Mouse (Mus musculus) neutrophil, adult 5-6 weeks (primary cell): ENCODE data around the gene Lsm14a. TPM values are rescaled to one million over a fixed set of nuclear protein-coding genes. Genes with fewer than 3 reads are reported as not detected.
"Not testable (repeated sequence)": the region's sequence is repeated elsewhere in the genome, so short reads cannot be mapped to it uniquely, and the experiment has no call there.

Experiments
- ATAC-seq: fragments of 151-379, 151-347 bp; 2 replicates; pipeline ENCODE4 v1.8.0; 2017; ENCODE audit warnings: mild to moderate bottlenecking, moderate TSS enrichment; ENCODE audit not compliant: insufficient number of reproducible peaks, poor library complexity, low FRiP score, severe bottlenecking; ENCODE audit errors: extremely low read depth
- total RNA-seq: library from RNA; stranded (forward); fragments of 200-1000 nt; gene quantifications from 2 replicates; pipeline ENCODE4 v1.2.3, GENCODE M21; 2017

The Lsm14a gene
- total RNA-seq, 1 experiment from 2014 or later, result 118 TPM

DNA sequence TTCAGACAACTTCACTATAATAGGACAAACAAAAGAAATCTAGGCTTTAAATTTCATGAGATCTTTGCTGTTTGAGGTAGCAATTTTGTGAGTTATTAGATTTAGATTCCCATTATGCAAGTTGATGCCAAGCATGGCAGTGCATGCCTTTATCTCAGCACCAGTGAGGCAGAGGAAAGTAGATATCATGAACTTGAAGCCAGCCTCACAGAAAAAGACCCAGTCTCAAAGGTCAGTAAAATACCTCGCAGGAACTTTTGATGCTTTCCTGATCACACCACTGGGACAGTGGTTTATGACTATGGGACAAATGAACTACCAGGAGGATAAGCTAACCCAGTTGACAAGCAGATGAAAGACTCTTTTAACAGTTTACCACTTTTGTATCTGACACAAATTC is 10.3 kb downstream of the Lsm14a start:
- ATAC-seq, result no peak

DNA sequence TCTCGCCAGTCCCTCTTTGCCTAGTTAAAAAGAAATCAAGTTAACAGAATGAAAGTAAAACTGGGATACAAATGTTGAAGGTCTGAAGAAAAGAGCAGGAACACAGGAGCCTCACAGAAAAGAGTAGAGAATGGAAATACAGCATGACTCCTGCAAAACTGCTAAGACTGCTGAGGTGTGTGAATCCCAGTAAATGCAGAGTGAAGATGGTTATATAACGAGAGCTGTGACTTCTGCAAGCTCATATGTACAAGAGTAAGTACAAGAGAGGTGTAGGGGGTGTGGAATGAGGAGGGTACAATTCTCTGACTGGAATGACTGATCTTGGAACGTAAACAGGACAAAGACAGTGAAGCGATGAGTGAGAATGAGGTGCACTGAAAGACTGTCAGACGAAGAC is 11.4 kb downstream of the Lsm14a start:
- no peak for ATAC-seq

DNA sequence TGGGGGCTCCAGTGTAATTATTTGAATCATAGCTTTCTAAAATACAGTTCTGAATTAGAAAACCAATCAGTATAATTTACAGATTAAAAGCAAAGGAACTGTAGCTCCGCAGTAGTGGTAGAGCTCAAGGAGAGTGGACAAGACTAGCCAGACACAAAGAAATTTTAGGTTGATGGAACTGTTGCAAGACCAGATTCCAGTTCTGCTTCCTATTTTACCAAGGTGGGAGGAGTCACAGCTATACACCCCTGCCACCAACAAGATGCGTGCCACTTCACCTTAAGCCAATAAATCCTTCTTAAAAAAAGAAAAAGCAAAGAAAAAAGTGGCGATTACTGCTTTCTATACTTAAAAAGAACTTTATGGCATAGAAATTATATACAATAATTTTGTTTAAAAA is 12.8 kb downstream of the Lsm14a start:
- no peak for ATAC-seq

DNA sequence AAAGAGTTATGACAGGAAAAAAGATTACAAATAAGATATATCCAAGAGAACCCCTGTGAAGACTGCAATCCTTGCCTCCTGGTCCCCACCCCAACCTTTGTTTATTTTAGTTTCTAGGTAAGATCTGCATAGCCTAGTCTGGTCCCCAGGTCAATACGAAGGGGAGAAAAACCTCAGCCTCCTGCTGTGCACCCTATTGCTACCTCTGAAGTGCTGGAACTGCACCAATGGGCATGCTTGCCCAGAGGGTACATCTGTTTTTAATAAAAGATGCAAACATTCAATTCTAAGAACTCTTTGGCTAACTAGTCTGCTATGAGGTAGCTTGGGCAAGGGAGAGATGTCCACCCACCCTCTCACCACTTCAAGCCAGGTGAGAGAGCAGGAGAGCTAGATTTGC is 19.2 kb downstream of the Lsm14a start:
- no peak for ATAC-seq

DNA sequence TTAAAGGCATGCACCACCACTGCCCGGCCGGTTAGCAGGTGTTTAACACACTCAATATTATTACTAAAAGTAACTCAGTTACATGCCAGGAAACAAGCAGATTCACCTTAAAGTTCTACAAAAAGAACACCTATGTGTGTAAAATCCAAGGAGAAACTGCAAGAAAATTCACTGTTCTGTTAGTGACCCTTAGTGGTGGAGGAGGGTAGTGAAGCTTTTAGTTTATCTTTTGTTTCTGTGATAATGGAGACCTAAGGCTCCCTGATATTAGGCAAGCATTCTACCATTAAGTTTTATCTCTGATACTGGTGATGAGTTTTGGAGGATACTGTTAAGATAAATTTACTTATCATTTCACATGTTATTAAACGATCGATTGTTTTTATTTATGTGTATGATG is 37.5 kb downstream of the Lsm14a start:
- ATAC-seq, result no peak

DNA sequence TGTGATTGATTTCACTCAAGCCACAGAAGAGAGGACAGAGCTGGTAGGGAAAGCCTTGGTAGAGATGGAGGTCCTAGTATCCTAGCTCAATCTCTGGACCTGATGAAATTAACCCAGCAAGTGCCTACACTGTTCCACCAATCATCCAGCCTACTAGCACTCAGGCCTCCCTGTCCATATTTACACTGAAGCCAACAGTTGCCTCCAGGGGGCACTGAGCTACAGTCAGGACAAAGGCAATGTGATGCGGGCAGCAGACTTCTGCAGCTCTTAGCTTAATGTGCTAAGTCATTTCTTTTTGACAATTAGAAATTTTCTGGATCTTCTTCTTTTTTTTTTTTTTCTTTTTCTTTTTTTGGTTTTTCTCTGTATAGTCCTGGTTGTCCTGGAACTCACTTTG is 41.1 kb downstream of the Lsm14a start:
- ATAC-seq, result no peak

DNA sequence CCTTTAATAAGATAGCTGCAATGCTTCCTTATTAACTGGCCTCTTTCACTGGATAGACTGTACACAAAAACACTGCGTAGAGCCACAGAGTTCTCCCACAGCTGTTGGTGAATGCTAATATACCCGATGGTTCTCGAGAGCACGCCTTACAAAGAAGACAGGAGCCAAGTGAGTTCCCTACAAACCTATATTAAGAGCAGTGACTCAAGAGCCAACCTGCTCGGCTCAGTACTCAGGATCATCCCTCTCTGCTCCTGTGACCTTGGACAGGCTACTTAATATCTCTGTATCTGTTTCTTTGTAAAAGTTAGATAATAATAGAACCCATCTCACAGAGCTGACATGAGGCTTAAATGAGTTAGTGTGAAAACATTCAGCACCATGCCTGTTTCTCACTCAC is 42.9 kb downstream of the Lsm14a start:
- no peak for ATAC-seq

DNA sequence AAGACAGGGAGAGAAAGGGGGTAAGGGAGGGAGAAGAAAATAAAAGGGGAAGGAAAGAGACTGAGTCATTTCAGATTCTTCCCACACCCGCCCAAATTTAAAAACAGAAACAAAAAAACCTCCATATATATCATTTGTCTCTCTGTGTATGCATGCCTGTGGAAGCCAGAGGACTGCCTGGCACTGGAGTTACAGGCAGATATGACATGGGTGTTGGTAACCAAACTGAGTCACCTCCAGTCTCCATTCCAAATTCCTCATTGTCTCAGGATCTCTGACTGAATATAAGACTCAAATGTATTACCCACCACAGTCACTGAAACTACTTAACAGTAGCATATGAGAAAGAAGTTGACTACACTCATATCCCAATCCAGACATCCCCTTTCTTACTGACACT is 45.1 kb downstream of the Lsm14a start:
- ATAC-seq, result no peak

DNA sequence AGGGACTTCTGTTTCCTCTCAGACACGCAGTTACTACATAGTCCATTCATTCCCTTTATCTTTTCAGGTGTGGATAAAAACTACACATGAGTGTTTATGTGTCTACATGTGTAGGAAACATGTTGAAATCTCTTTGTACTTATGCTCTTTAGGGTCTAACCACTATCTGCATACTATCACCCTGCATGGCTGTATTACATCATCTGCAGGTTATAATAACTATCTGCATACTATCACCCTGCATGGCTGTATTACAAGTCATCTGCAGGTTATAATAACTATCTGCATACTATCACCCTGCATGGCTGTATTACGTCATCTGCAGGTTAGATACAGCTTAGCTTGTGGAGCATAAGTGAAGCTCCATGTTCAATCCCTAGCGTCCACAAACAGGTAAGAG is 46.1 kb downstream of the Lsm14a start:
- no peak for ATAC-seq

DNA sequence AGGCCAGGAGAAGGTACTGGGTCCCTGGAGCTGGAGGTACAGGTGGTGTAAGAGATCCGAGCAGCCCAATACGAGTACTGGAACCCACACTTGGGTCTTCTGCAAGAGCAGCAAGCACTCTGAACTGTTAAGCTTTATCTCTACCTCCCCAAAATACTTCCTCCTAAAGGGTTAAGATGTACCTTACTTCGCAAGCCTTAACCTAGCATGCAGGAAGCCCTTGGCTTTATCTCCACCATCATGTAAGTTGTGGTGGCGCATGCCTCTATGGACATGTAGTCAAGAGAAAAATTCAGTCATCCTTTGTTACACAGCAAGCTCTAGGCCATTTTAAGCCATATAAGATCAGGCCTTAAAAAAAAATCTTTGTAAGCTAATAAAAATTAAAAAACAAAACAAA is 46.6 kb downstream of the Lsm14a start:
- ATAC-seq, result no peak

DNA sequence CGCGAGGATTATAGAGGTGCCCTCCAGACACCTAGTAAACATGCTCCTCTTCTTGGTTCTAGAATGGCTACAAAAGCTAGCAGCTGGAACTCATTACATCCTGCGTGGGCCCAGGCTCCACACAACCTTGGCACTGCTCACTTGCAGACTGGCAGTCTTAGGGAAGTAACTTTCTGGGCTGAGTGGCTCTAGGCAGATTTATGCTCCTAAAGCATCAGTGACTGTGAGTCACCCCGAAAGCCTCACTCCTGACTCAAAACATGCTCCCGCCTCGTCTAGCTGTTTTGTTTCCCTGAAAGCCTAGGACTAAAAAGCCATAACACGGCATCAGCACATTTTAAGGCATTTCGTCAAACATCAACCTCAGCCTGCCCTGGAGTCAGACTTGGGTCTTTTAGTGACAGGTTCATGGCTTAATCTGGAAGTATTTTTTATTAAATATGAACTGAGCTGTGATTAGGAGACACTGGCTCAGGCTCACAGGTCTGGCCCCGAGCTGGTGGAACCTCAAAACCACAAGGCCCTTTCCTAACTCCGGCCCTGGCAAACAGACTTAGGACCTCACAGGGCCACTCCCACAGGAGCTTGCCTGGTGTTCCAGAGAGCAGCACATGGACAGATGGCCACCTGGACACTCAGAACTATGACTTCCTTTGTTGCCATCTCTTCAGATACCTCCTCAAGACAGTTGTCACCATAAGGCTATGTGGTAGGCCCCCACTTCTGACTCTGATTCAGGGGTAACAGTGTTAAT is 50.9 kb downstream of the Lsm14a start:
- no peak for ATAC-seq

DNA sequence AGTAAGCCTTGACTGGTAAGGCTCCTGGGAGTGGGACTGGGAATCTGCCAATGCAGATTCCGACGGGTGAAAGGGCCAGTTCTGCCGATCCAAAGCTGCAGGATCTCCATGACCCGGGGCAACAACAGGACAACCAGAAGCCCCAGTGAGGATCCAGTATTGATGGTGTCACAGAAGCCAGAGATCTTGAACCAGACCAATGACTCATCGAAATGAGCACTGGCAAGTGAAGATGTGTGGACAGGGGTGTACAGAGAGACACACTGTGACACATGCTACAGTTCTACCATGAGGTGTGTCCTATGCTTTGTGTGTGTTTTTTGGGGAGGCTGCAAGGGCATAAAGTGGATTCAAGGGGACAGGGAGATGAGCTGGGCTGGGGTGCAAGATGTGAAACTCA is 52.3 kb downstream of the Lsm14a start:
- no peak for ATAC-seq

DNA sequence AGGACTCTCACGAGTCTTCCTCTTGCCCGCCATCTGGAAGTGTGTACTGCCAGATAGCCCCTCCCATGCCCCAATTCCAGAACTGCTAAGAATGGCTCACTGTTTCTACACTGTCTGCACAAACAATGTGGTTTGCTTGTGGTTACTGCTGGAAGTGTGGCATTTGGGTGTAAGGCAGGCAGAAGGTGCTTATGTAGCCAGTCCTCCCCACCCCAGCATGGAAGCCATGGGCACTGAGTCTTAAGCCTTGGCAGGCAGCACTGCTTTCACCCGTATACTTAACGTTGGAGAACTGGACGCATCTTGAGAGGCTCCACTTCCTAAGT is 54.0 kb downstream of the Lsm14a start:
- 0 out of 2 replicates have a peak, but pooled peaks have one; percentile 15 for ATAC-seq

DNA sequence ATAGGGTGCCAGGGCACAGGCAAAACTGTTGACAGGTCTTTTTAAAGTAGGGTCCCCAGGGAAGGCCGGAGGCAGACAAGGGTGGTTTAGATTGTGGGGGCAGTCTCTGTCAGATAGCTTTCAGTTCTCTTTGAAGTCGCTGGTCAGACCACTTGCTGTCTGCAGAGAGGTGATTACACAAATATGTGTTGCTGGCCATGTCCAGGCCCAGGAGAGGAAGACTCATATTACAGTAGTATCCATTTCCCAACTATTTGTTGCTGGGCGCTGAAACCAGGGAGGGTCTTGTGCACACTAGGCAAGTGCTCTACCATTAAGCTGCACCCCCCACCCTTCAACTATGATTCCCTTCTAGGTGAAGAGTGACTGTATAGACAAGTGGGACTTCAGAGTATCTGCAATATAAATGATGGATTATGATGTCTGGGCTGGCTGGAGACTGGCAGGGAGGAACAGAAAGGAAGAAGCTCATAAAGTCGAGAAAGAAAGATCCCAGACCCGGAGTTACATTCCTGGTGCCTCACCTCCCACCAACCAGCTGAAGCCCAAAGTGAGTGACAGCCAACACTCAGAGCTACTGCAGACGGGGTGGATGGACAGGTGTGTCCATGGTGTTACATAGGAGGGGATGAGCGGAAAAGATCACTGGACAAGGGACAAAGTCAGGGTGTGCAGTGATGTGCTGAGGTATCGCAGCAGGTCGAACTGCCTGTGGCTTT is 54.5 kb downstream of the Lsm14a start:
- peak; percentile 11; the same call in 1 of the 2 replicates for ATAC-seq

DNA sequence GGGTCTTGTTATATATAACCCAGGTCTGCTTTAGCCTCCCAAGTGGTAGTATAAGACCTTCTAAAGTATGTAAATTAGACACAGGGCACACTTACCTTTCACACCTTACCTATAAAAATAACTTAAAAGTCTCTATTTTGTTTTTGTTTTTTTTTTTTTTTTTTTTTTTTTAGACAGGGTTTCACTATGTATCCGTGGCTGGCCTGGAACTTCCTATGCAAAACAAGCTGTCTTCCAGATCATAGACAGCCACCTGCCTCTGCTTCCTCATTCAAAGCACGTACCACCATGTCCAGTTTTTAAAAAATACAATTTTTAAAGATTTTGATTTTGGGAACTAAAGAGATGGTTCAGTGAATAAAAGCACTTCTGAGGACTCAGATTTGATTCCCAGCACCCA is 55.8 kb downstream of the Lsm14a start:
- no peak for ATAC-seq

DNA sequence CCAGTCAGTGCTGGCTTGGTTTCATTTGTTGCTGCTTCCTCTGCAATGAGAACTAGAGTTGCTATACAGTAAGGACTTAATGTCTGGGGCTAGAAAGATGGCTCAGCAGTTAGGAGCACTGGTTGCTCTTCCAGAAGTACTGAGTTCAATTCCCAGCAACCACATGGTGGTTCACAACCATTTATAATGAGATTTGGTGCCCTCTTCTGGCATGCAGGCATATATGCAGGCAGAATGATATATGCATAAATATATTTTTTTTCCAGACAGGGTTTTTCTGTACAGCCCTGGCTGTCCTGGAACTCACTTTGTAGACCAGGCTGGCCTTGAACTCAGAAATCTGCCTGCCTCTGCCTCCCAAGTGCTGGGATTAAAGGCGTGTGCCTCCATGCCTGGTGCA is 56.6 kb downstream of the Lsm14a start:
- ATAC-seq, result not testable (repeated sequence)

DNA sequence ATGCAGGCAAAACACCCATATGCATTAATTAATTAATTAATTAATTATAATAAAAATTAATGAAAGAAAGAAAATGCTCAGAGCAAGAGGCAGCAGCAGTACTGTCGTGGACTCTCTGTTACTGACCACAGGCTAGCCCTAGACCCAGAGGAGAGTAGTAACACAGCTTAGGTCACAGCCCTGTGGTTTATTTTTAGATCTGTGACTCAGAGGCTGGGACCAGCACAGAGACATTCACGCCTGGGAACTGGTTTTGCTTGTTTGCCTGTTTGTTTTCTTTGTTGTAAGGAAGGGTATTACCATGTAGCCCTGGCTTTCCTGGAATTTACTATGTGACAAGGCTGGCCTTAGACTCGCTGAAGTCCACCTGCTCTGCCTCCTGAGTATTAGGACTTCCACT is 65.6 kb downstream of the Lsm14a start:
- no peak for ATAC-seq

DNA sequence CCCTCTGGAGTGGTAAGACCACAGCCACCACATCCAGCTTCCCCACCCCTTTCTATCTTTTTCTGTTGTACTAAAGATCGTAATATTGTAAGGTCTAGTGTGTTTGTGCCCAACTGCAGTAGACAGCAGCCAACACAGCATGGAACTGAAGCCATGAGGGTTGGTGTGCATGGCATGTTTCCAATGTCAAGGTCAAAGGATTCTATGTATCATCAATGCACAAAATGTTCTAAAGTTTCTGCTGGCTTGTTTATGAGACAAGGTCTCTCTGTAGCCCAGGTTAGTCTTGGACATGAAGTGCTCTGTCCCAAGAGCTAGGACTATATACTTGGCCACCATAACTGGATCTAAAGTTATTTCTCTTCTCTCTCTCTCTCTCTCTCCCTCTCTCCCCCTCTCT is 68.3 kb downstream of the Lsm14a start:
- no peak for ATAC-seq

DNA sequence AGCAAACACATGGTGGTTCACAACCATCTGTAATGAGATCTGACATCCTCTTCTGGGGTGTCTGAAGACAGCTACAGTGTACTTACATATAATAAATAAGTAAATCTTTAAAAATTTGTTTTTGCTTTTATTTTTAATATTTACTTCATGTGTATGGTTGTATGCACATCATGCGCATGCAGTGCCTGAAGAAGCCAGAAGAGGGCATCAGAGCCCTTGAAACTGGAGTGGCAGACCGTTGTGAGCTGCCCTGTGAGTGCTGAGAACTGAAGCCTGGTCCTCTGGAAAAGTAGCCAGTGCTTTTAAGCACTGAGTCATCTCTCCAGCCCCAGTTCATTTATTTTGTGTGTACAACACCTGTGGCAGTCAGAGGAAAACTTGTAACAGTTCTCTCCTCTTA is 69.1 kb downstream of the Lsm14a start:
- no peak for ATAC-seq

DNA sequence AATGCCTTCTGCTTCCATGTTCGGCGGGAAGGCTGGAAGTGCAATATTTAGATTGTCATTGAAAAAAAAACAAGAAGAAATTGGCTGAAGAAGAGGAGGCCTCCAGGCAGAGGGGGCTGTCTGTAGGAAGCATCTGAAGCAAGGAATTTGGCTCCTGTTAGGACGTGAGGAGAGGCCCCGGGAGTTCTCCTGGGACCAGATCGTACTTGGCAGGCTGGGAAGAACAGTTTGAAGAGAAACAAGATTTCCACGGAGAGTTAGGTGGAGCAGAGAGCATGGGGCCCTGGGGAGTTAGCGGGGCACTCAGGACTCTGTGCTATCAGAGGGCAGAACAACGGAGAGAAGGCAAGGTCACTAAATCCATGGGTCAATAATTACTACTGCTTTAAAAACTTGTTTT is 69.8 kb downstream of the Lsm14a start:
- ATAC-seq, result no peak

DNA sequence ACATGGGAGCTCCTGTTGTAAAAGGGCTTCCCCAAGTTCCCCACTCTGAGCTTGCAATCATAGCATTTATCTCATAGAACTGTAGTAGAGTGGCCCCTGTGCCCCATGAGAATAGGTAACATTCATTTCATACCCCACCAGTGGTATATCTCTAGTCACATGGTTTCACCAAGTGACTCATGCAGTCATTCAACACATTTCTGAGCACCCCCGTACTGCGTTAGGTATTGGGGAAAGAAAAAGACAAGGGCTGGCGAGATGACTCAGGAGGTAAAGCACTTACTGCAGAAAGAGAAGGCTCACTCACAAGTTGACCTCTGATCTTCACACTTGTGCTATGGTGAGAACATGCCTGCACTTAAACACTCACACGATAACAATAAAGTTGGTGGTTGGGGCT is 71.2 kb downstream of the Lsm14a start:
- no peak for ATAC-seq
